Mouse (Mus musculus) gastrocnemius, postnatal 25 days (tissue): ENCODE measurements around the gene Orc2. TPM values are rescaled to one million over a fixed set of nuclear protein-coding genes. Genes with fewer than 3 reads are reported as not detected.

Source experiments
- DNase-seq: peaks from one replicate; pipeline ENCODE4 v3.0.0; 2022
- long read RNA-seq, 2 experiments: library from polyadenylated mRNA; stranded (forward); transcript quantifications; one replicate each; pipeline ENCODE4 v2.0.0; 2021
- total RNA-seq, 2 experiments: library from RNA; stranded (reverse); gene quantifications; 1 replicate in 1 of 2; 2 replicates in 1 of 2; pipeline ENCODE4 v1.2.3; 2021

The Orc2 gene
- total RNA-seq, result 10 to 100 TPM; 10.1 to 11.4 TPM
- long read RNA-seq, experiment 1, transcript Orc2-201 (18 exons, 3,561 nt), result major isoform, 5 of 9 reads
- long read RNA-seq, experiment 1, partial matches to known transcripts, result 0 of 9 reads
- long read RNA-seq, experiment 1, other reads (novel, unspliced or antisense), result 4 of 9 reads
- long read RNA-seq, experiment 2, partial matches to known transcripts, result 1 of 8 reads
- long read RNA-seq, experiment 2, other reads (novel, unspliced or antisense), result 3 of 8 reads

- peak; percentile 94 for DNase-seq
These were observed at the start of gene Orc2 for GRCm38 (mm10) chr1:58504577-58505254. Orc2 (minus strand) TSS chr1:58505109.

DNA sequence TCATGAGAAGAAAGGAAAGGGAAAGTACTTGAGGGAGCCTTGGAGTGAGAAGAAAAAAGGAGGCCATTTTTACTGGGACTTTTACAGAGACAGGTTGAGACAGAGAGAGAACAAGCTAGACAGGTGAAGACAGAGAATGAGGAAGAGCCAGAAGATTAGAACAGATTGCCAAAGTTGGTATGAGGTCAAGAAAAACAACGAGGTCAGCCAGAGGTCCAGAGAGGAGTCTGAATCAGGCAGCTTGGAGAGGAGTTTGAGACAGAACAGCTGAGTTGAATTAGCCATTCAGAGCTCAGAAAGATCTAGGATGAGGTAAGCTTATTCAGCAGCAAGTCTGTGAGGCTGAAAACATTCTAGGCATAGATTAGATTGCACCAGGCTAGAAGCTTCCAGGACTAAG, 36.5 kb upstream of the Orc2 start:
- DNase-seq, result no peak

GRCm38 (mm10) chr1:58507249-58507648, 2.3 kb upstream of the Orc2 start:
- no peak for DNase-seq

GRCm38 (mm10) chr1:58503793-58504370, 1.0 kb downstream of the Orc2 start:
- DNase-seq, result no peak

GRCm38 (mm10) chr1:58503134-58503533, 1.8 kb downstream of the Orc2 start:
- no peak for DNase-seq

DNA sequence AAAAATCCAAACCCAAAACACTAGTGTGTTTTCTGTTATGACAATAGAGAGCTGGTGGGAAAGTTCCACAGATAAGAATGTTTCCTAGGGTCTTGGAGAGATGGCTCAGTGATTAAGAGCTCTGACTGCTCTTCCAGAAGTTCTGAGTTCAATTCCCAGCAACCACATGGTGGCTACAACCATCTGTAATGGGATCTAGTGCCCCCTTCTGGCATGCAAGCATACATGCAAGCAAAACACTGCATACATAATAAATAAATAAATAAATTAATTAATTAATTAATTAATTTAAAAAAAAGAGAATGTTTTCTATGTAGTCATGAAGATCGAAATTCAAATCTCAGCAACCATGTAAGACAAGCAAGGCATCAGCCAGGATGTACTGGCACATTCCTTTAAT, 6.2 kb downstream of the Orc2 start:
- no peak for DNase-seq

GRCm38 (mm10) chr1:58497678-58498077, 7.2 kb downstream of the Orc2 start:
- no peak for DNase-seq

- DNase-seq, result no peak
These were observed 9.3 kb downstream of the Orc2 start for GRCm38 (mm10) chr1:58495603-58496002.

- DNase-seq, result no peak
These were observed 22.3 kb downstream of the Orc2 start for GRCm38 (mm10) chr1:58482647-58483046.

DNA sequence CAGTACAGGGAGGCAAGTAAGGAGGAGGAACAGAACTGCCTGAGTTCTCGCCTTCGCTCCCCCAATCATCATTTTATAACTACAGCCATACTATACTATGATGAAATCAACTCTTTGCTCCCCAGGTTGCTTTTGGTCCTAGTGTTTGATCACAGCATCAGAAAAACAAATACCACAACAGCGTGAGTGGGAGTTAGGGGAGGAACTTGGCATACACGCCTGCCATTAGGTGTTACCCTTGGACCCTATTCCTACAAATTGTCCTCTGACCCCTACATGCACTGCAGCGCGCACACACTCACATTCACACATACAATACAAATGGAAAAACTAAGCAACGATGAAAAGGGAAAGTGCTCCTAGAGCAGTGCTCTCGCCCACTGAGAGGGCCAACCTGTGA, 29.2 kb downstream of the Orc2 start:
- DNase-seq, result no peak

DNA sequence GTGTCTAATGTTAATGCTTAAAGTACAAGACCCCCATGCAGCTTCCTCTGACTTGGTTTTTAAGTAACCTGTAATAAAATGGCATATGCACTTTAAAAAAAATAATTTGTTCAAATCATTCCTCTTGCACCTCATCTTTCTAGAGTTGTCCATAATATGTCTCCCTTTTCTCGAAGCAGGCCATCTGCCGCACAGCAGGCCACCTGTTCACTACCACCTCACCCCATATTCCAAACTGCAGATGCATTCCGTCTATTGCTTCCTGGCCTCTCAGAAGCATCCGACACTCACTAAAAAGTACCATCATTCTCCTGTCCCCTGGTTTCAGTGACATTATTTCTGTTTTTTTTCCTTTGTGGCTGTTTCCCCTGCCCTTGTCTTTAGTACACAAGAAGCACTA, 39.3 kb downstream of the Orc2 start:
- DNase-seq, result no peak

DNA sequence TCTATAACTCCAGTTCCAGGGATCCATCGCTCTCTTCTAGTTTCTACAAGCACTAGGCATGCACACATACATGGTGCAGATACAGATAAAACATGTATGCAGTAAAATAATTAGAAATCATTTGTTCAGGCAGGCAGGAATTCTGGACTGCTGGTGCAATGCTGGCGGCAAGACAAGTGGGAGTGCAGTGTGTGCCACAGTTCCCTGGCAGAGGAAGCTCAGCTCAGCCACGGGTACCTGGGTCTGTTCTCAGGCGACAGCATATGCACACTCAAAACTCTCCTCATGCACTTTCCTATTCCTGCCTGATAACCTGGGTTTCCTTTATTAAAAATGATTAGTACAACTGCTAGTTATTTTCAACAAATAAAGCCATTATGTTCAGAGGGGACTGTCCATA, 39.9 kb downstream of the Orc2 start:
- no peak for DNase-seq

- no peak for DNase-seq
These were observed 41.0 kb downstream of the Orc2 start for GRCm38 (mm10) chr1:58463935-58464334.

- DNase-seq, result no peak
These were observed 44.3 kb downstream of the Orc2 start for GRCm38 (mm10) chr1:58460566-58460965.

DNA sequence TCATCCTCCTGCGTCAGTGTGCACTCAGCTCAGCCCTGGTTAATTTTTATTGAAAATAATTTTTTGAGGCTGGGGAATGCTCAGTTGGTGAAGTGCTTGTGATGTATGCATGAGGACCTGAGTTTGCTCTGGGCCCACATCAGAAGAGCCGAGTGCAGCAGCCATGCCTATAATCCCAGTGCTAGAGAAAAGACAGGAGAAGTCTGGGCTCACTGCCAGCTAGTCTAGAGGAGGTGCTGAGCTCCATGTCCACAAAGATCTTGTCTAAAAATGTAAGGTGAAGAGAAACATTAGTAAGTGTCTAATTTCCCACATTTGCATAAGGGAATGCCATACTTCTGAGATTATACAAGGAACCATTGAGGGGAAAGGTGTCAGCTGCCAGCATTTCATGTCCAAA, 46.0 kb downstream of the Orc2 start:
- DNase-seq, result no peak

- DNase-seq, result no peak
These were observed 46.7 kb downstream of the Orc2 start for GRCm38 (mm10) chr1:58458175-58458574.

DNA sequence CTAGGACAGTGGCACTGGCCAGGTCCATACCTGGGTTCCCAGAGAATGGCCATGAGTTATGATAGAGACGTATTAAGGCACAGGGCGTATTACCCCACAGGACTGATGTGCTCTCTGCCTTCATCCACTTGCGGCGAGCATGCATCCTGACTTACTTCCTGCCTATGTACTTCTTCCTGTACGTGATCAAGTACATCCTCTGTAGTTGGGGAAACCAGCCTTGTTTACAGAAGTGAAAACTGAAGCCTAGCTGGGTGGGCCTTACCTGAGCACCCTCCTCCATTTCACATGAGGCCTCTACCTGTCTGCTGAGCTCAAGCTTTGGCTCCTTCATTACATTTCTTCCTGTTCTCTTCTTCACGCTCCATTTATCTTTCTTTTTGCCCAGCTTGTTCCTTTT, 50.6 kb downstream of the Orc2 start:
- no peak for DNase-seq

DNA sequence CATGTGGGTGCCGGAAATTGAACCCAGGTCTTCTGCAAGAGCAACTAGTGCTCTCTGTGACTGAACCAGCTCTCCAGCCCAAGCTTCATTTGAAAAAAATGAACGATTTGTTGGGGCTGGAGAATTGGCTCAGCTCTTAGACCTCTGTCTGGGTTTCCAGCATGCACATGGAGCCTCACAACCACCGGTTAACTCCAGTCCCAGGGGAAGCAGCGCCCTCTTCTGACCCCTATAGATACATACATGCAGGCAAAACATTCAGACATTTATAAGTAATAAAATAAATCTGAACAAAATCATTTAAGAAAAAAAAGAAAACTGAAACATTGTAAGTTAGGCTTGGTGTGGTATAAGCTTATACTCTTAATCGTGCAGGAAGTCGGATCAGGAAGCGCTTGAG, 56.5 kb downstream of the Orc2 start:
- DNase-seq, result no peak

DNA sequence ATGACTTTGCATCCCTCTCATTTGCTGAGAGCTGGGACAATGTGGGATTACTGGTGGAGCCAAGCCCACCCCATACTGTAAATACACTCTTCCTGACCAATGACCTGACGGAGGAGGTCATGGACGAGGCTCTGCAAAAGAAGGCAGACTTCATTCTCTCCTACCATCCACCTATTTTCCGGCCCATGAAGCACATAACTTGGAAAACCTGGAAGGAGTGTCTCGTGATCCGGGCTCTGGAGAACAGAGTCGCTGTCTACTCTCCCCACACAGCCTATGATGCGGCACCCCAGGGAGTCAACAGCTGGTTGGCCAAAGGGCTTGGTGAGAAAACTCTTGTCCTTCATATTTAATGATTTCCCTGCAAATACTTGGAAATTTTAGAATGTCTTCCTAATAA, 57.1 kb downstream of the Orc2 start:
- DNase-seq, result no peak

DNA sequence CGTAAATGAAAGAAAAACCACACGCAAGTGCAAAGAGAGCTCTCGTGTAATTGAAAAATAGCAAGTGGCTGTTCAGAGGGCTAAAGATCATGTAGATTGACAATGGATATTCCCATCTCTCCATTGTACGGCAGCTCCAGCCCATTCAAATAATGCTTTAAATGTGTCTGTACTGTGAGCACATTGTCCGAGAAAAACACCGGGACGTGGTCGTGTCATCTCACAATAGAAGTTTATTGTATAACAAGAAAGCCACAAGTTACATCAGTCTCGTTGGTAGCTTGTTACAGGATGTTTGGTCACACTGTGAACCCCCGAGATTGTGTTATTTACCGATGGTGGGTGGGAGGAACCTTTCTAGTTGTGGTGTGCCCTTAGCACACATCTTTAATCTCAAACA, 59.0 kb downstream of the Orc2 start:
- no peak for DNase-seq

GRCm38 (mm10) chr1:58445143-58445722, 59.7 kb downstream of the Orc2 start, which contains the start of the genes Nif3l1 and Ppil3:
Nif3l1 (plus strand) TSS chr1:58445151.
Ppil3 (minus strand) TSS chr1:58445486.
- DNase-seq, result peak; percentile 84

GRCm38 (mm10) chr1:58444691-58445090, 60.2 kb downstream of the Orc2 start:
- no peak for DNase-seq

DNA sequence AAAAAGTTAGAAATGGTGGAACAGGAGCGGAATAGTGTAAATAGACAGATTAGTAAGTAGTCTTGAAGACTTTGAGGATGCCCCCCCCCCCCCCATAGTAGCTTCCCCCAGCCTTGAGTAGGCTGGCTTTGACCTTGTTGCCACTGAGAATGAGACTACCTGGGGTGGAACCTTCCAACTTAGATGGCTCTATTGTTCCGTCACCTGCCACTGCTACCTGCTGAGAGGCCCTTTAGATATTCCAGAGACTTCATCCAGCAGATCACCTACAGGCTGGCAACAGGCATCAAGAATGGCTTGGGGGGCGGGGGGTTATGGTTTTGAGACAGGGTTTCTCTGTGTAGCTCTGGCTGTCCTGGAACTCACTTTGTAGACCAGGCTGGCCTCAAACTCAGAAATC, 80.4 kb downstream of the Orc2 start:
- no peak for DNase-seq
